Mouse (Mus musculus): ENCODE results near the gene Xcl1. TPM values are rescaled to one million over a fixed set of nuclear protein-coding genes. Genes with fewer than 3 reads are reported as not detected.

The Xcl1 gene
- 0.41 TPM in 1 of 2 replicates, not detected in the other for polyA plus RNA-seq (2012; rRNA removed)

DNA sequence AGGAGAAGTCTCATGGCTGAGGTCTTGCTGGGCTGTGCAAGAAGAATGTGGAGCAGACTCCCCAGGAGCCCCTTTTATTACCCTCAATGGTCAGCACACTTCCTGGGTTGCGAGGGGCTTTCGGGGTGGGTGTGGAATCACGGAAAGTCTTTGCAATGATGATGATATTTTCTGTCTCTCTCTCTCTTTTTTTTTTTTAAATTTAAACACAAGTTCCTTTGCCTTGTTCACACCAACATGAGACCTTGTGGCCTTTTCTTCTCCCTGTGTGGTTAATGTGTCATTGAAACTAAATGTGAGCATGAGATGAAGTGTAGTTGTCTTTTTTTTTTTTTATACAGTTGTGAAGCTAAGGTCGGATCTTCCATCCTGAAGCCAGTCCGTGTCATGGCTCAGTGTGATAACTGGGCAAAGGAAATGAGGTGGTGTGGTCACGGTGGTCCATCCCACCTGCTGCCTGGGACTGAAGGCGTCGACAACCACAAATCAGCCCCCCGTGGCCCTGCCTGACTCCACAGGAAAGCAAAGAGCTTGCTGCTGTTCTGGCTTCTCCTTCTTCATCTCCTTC lies at the start of gene Xcl1:
Gene Xcl1, minus strand, starts transcription at position 51 of the 568 bp plus-strand sequence.

Other genes with a start within 250 kb of the Xcl1 start
- gene Dpt, start 138.9 kb downstream of the Xcl1 start, polyA plus RNA-seq (2012; rRNA removed) = 45.5 and 61.9 TPM in 2 replicates
- gene Tbx19, start 225.2 kb upstream of the Xcl1 start, polyA plus RNA-seq (2012; rRNA removed) = 0.83 and 0.99 TPM in 2 replicates

Data from ovary, adult 2 months (tissue).